Mouse (Mus musculus): ENCODE results near the gene Blm.
"Not testable (repeated sequence)": the region's sequence is repeated elsewhere in the genome, so short reads cannot be mapped to it uniquely, and the experiment has no call there.

The Blm gene

GRCm38 (mm10) chr7:80531087-80531486 lies 3.8 kb downstream of the Blm start:
- no peak for DNase-seq (ENCODE audit: low spot score in 2 of 2)

GRCm38 (mm10) chr7:80530646-80531045 lies 4.3 kb downstream of the Blm start:
- no peak for DNase-seq (ENCODE audit: low spot score in 2 of 2)

- DNase-seq (ENCODE audit: low spot score in 2 of 2), result no peak
These were observed 8.2 kb downstream of the Blm start for GRCm38 (mm10) chr7:80526698-80527097.

- DNase-seq (ENCODE audit: low spot score in 2 of 2), result no peak
These were observed 22.4 kb downstream of the Blm start for GRCm38 (mm10) chr7:80512408-80513085.

- not testable (repeated sequence) for DNase-seq (ENCODE audit: low spot score in 2 of 2)
These were observed 27.2 kb downstream of the Blm start for GRCm38 (mm10) chr7:80507697-80508096.

GRCm38 (mm10) chr7:80506007-80506406 lies 28.9 kb downstream of the Blm start:
- DNase-seq (ENCODE audit: low spot score in 2 of 2), result no peak

- no peak for DNase-seq (ENCODE audit: low spot score in 2 of 2)
These were observed 30.0 kb downstream of the Blm start for GRCm38 (mm10) chr7:80504920-80505319.

GRCm38 (mm10) chr7:80501006-80501405 lies 33.9 kb downstream of the Blm start:
- DNase-seq (ENCODE audit: low spot score in 2 of 2), result no peak

GRCm38 (mm10) chr7:80500099-80500498 lies 34.8 kb downstream of the Blm start:
- no peak for DNase-seq (ENCODE audit: low spot score in 2 of 2)

- no peak for DNase-seq (ENCODE audit: low spot score in 2 of 2)
These were observed 35.5 kb downstream of the Blm start for GRCm38 (mm10) chr7:80499190-80499962.

GRCm38 (mm10) chr7:80496656-80497055 lies 38.3 kb downstream of the Blm start:
- no peak for DNase-seq (ENCODE audit: low spot score in 2 of 2)

- DNase-seq (ENCODE audit: low spot score in 2 of 2), result no peak
These were observed 39.7 kb downstream of the Blm start for GRCm38 (mm10) chr7:80495210-80495609.

- DNase-seq (ENCODE audit: low spot score in 2 of 2), result no peak
These were observed 42.9 kb downstream of the Blm start for GRCm38 (mm10) chr7:80491995-80492394.

GRCm38 (mm10) chr7:80491086-80491485 lies 43.8 kb downstream of the Blm start:
- no peak for DNase-seq (ENCODE audit: low spot score in 2 of 2)

- DNase-seq (ENCODE audit: low spot score in 2 of 2), result no peak
These were observed 44.6 kb downstream of the Blm start for GRCm38 (mm10) chr7:80490351-80490750.

- DNase-seq (ENCODE audit: low spot score in 2 of 2), result no peak
These were observed 45.5 kb downstream of the Blm start for GRCm38 (mm10) chr7:80489445-80489844.

GRCm38 (mm10) chr7:80487239-80487638 lies 47.7 kb downstream of the Blm start:
- DNase-seq (ENCODE audit: low spot score in 2 of 2), result no peak

GRCm38 (mm10) chr7:80480097-80480496 lies 54.8 kb downstream of the Blm start:
- no peak for DNase-seq (ENCODE audit: low spot score in 2 of 2)

- DNase-seq (ENCODE audit: low spot score in 2 of 2), result no peak
These were observed 61.1 kb downstream of the Blm start for GRCm38 (mm10) chr7:80473837-80474236.

GRCm38 (mm10) chr7:80468851-80469250 lies 66.1 kb downstream of the Blm start:
- no peak for DNase-seq (ENCODE audit: low spot score in 2 of 2)

- DNase-seq (ENCODE audit: low spot score in 2 of 2), result no peak
These were observed 67.6 kb downstream of the Blm start for GRCm38 (mm10) chr7:80467334-80467733.

- DNase-seq (ENCODE audit: low spot score in 2 of 2), result no peak
These were observed 70.1 kb downstream of the Blm start for GRCm38 (mm10) chr7:80464831-80465230.

- no peak for DNase-seq (ENCODE audit: low spot score in 2 of 2)
These were observed 73.0 kb downstream of the Blm start for GRCm38 (mm10) chr7:80461891-80462290.

Measured in frontal cortex, postnatal 14 days (tissue).